Mouse (Mus musculus): ENCODE measurements around the gene Gnb1l. TPM values are rescaled to one million over a fixed set of nuclear protein-coding genes. Genes with fewer than 3 reads are reported as not detected.

Gnb1l gene
- total RNA-seq, 2 experiments from 2014 or later, result 6.3 to 6.9 TPM

Other genes with a start within 250 kb of the Gnb1l start
- 10 to 100 TPM; 88.9 to 95.6 TPM for gene Ranbp1, start 250.0 kb upstream of the Gnb1l start, total RNA-seq (2021)
- not detected for gene Gm49776, start 240.4 kb upstream of the Gnb1l start, total RNA-seq (2021)
- 10 to 100 TPM; 35.7 to 43.0 TPM for gene Dgcr8, start 209.5 kb upstream of the Gnb1l start, total RNA-seq (2021)
- gene Tango2, start 150.6 kb upstream of the Gnb1l start, total RNA-seq (2021), result 100 to 1,000 TPM; 102 to 116 TPM
- gene Arvcf, start 150.5 kb upstream of the Gnb1l start, total RNA-seq (2021), result 10 to 100 TPM; 33.2 to 38.6 TPM
- 10 to 100 TPM; 15.3 to 22.4 TPM for gene Txnrd2, start 72.3 kb upstream of the Gnb1l start, total RNA-seq (2021)
- 10 to 100 TPM; 78.2 to 82.4 TPM for gene Comt, start 71.9 kb upstream of the Gnb1l start, total RNA-seq (2021)
- 1 to 10 TPM; 9.2 to 9.7 TPM for gene Rtl10, start 188 bp downstream of the Gnb1l start, total RNA-seq (2021)
- gene Tbx1, start 92.0 kb downstream of the Gnb1l start, total RNA-seq (2021), result 1 to 10 TPM; 1.6 to 2.4 TPM
- under 1 TPM in 1 of 2 experiments, not detected in 1; 0.97 TPM for gene Gp1bb, start 123.7 kb downstream of the Gnb1l start, total RNA-seq (2021)
- 100 to 1,000 TPM; 173 to 179 TPM for gene Gm49601, start 127.7 kb downstream of the Gnb1l start, total RNA-seq (2021)
- 100 to 1,000 TPM; 549 to 589 TPM for gene Sept5, start 131.2 kb downstream of the Gnb1l start, total RNA-seq (2021)